Mouse (Mus musculus) lung, embryonic 16.5 days (tissue): ENCODE measurements around the gene Hexim2. TPM values are rescaled to one million over a fixed set of nuclear protein-coding genes. Genes with fewer than 3 reads are reported as not detected.

Source experiments
- ATAC-seq: fragments of 200-750 bp; cut with Nextera tagmentation; 2 replicates; pipeline ENCODE4 v1.8.0; 2017; ENCODE audit warnings: low read depth, mild to moderate bottlenecking, moderate library complexity
- H3K27ac ChIP-seq: fragments of 300-500 bp; sonication (generic); 2 replicates; pipeline ENCODE4 v1.5.1; 2014; ENCODE audit warnings: mild to moderate bottlenecking, control low read depth, low read length
- H3K27me3 ChIP-seq: fragments of 300-500 bp; sonication (generic); 2 replicates; pipeline ENCODE4 v1.6.1; 2014; ENCODE audit warnings: low read depth, low read length, mixed read lengths; ENCODE audit not compliant: control insufficient read depth, insufficient read depth
- H3K36me3 ChIP-seq: fragments of 300-500 bp; sonication (generic); 2 replicates; pipeline ENCODE4 v1.6.1; 2014; ENCODE audit warnings: low read length; ENCODE audit not compliant: control insufficient read depth, insufficient read depth
- H3K4me1 ChIP-seq: fragments of 300-500 bp; sonication (generic); replicated peaks from 2 replicates; pipeline ENCODE4 v1.6.1; 2014; ENCODE audit warnings: low read length, mixed read lengths; ENCODE audit not compliant: control insufficient read depth, insufficient read depth
- H3K4me2 ChIP-seq: fragments of 300-500 bp; sonication (generic); 2 replicates; pipeline ENCODE4 v1.6.1; 2014; ENCODE audit warnings: low read depth, low read length, control low read depth
- H3K4me3 ChIP-seq: fragments of 300-500 bp; sonication (generic); 2 replicates; pipeline ENCODE4 v1.5.1; 2014; ENCODE audit warnings: mild to moderate bottlenecking, low read length, control low read depth
- H3K9ac ChIP-seq: fragments of 300-500 bp; sonication (generic); 2 replicates; pipeline ENCODE4 v1.6.1; 2014; ENCODE audit warnings: low read length, control low read depth
- H3K9me3 ChIP-seq: fragments of 300-500 bp; sonication (generic); 2 replicates; pipeline ENCODE4 v1.6.1; 2016; ENCODE audit warnings: low read length; ENCODE audit not compliant: control insufficient read depth
- WGBS: fragments of 180-500 bp; shearing (Covaris S2); extraction: QIAGEN DNeasy Blood & Tissue Kit; methylation state at CpG from one replicate; pipeline ENCODE4 v1.1.7; 2014; 5-methylcytosine and 5-hydroxymethylcytosine counted together
- polyA plus RNA-seq: library from polyadenylated mRNA; unstranded; fragments of >200 nt; fragmentation: Nextera tagmentation; extraction: Ambion mirVana; gene quantifications from 2 replicates; pipeline ENCODE4 v1.2.1, GENCODE M21; 2015

Hexim2 gene
- polyA plus RNA-seq, 1 experiment from 2014 or later, result 8.7 TPM

GRCm38 (mm10) chr11:103099352-103099940 is 32.8 kb upstream of the Hexim2 start:
- no peak for ATAC-seq
- 55% methylated on average over 12 of the region's 12 CpGs for WGBS
- no peak overlapping the region for H3K9ac ChIP-seq

GRCm38 (mm10) chr11:103100361-103100760 is 31.9 kb upstream of the Hexim2 start:
- Histone ChIP-seq H3K9ac (no peak overlapping the region), H3K27me3 (peaks cover 16% of the 10 kb centered on the region), H3K36me3 (no peaks in the 10 kb centered on the region), H3K4me2 (no peak overlapping the region), H3K27ac (no peak overlapping the region), H3K4me3 (no peak overlapping the region), H3K9me3 (no peaks in the 10 kb centered on the region), H3K4me1 (peaks cover 30% of the 10 kb centered on the region)
- no peak for ATAC-seq
- WGBS, result 53% methylated on average over 8 of the region's 8 CpGs

More at GRCm38 (mm10) chr11:103099352-103099940, 32.8 kb upstream of the Hexim2 start:
- no peak overlapping the region for H3K4me3 ChIP-seq
- no peaks in the 10 kb centered on the region for H3K9me3 ChIP-seq
- H3K27ac ChIP-seq, result no peak overlapping the region
- no peaks in the 10 kb centered on the region for H3K36me3 ChIP-seq
- no peak overlapping the region for H3K4me2 ChIP-seq
- H3K4me1 ChIP-seq, result peaks cover 32% of the 10 kb centered on the region
- H3K27me3 ChIP-seq, result peaks cover 16% of the 10 kb centered on the region

- ATAC-seq, result peak; percentile 61
- H3K27ac ChIP-seq, result no peak within 1 kb of the TSS
- H3K4me3 ChIP-seq, result peak within 1 kb of the TSS; percentile 68
- peak within 1 kb of the TSS; percentile 90 for H3K4me2 ChIP-seq
- H3K36me3 ChIP-seq, result no peaks in the 10 kb centered on the region
- under 1% methylated on average over 29 of the region's 34 CpGs for WGBS
- H3K9ac ChIP-seq, result peak within 1 kb of the TSS; percentile 78
- H3K9me3 ChIP-seq, result no peaks in the 10 kb centered on the region
- peaks cover 16% of the 10 kb centered on the region for H3K27me3 ChIP-seq
- peaks cover 30% of the 10 kb centered on the region for H3K4me1 ChIP-seq
These were observed 30.8 kb upstream of the Hexim2 start, which contains the start of the genes Plcd3 and Acbd4 for GRCm38 (mm10) chr11:103101481-103101865. Plcd3 (minus strand) TSS chr11:103101658. Acbd4 (plus strand) TSS chr11:103101682.

- Histone ChIP-seq H3K9me3 (no peaks in the 10 kb centered on the region), H3K4me1 (peaks cover 26% of the 10 kb centered on the region), H3K9ac (peak overlapping the region; percentile 78), H3K27ac (no peak overlapping the region), H3K27me3 (peaks cover 16% of the 10 kb centered on the region), H3K4me3 (peak overlapping the region; percentile 68), H3K4me2 (peak overlapping the region; percentile 90), H3K36me3 (no peaks in the 10 kb centered on the region)
- WGBS, result 3% methylated on average over 30 of the region's 30 CpGs
- peak; percentile 16; the same call in 1 of the 2 replicates for ATAC-seq
These were observed 30.2 kb upstream of the Hexim2 start for GRCm38 (mm10) chr11:103101866-103102501.

GRCm38 (mm10) chr11:103102725-103103349 is 29.4 kb upstream of the Hexim2 start:
- peak; percentile 94 for ATAC-seq
- H3K9me3 ChIP-seq, result no peaks in the 10 kb centered on the region
- H3K27me3 ChIP-seq, result peaks cover 16% of the 10 kb centered on the region
- peak overlapping the region; percentile 67 for H3K9ac ChIP-seq
- no peaks in the 10 kb centered on the region for H3K36me3 ChIP-seq
- H3K4me1 ChIP-seq, result peaks cover 18% of the 10 kb centered on the region
- no peak overlapping the region for H3K27ac ChIP-seq
- peak overlapping the region; percentile 68 for H3K4me3 ChIP-seq
- H3K4me2 ChIP-seq, result peak overlapping the region; percentile 90
- WGBS, result under 1% methylated on average over 35 of the region's 35 CpGs

- Histone ChIP-seq H3K27me3 (peaks cover 16% of the 10 kb centered on the region), H3K9me3 (no peaks in the 10 kb centered on the region), H3K27ac (no peak overlapping the region), H3K4me3 (peak overlapping the region; percentile 68), H3K4me1 (peaks cover 17% of the 10 kb centered on the region), H3K9ac (no peak overlapping the region; the same call in 1 of the 2 replicates), H3K36me3 (no peaks in the 10 kb centered on the region), H3K4me2 (peak overlapping the region; percentile 90)
- WGBS, result 48% methylated on average over 8 of the region's 8 CpGs
- ATAC-seq, result no peak
These were observed 28.6 kb upstream of the Hexim2 start for GRCm38 (mm10) chr11:103103621-103104020.

GRCm38 (mm10) chr11:103104469-103104868 is 27.8 kb upstream of the Hexim2 start:
- no peak overlapping the region for H3K4me2 ChIP-seq
- H3K27ac ChIP-seq, result no peak overlapping the region
- no peak overlapping the region for H3K4me3 ChIP-seq
- H3K9ac ChIP-seq, result no peak overlapping the region; the same call in 1 of the 2 replicates
- no peak for ATAC-seq
- 66% methylated on average over 7 of the region's 7 CpGs for WGBS
- no peaks in the 10 kb centered on the region for H3K36me3 ChIP-seq
- H3K27me3 ChIP-seq, result peaks cover 16% of the 10 kb centered on the region
- H3K4me1 ChIP-seq, result peaks cover 17% of the 10 kb centered on the region
- H3K9me3 ChIP-seq, result no peaks in the 10 kb centered on the region

- no peaks in the 10 kb centered on the region for H3K9me3 ChIP-seq
- peaks cover 17% of the 10 kb centered on the region for H3K4me1 ChIP-seq
- no peak for ATAC-seq
- no peak overlapping the region for H3K27ac ChIP-seq
- H3K4me2 ChIP-seq, result no peak overlapping the region
- H3K4me3 ChIP-seq, result no peak overlapping the region
- WGBS, result 53% methylated on average over 14 of the region's 14 CpGs
- no peak overlapping the region for H3K9ac ChIP-seq
- no peaks in the 10 kb centered on the region for H3K36me3 ChIP-seq
- peaks cover 11% of the 10 kb centered on the region for H3K27me3 ChIP-seq
These were observed 27.0 kb upstream of the Hexim2 start for GRCm38 (mm10) chr11:103105180-103105725.

- Histone ChIP-seq H3K36me3 (no peaks in the 10 kb centered on the region), H3K4me1 (peaks cover 13% of the 10 kb centered on the region), H3K9me3 (no peaks in the 10 kb centered on the region), H3K4me2 (no peak overlapping the region), H3K27me3 (peaks cover 6% of the 10 kb centered on the region), H3K4me3 (no peak overlapping the region), H3K27ac (no peak overlapping the region), H3K9ac (no peak overlapping the region)
- 75% methylated on average over 6 of the region's 6 CpGs for WGBS
- no peak for ATAC-seq
These were observed 26.4 kb upstream of the Hexim2 start for GRCm38 (mm10) chr11:103105810-103106209.
